Mouse (Mus musculus) kidney, adult 2 months (tissue): Measurements from ENCODE around the gene Wasf3. TPM values are rescaled to one million over a fixed set of nuclear protein-coding genes. Genes with fewer than 3 reads are reported as not detected.

Source experiments
- DNase-seq: peaks from one replicate; pipeline ENCODE4 v3.0.0; 2021
- H3K27ac ChIP-seq: fragments of 200-500 bp; 2 replicates; pipeline ENCODE4 v1.5.1; 2012; ENCODE audit warnings: low read depth, low read length, control low read depth, inconsistent platforms; ENCODE audit not compliant: insufficient read depth
- H3K27me3 ChIP-seq: fragments of 200-500 bp; replicated peaks from 2 replicates; pipeline ENCODE4 v1.6.1; 2012; ENCODE audit warnings: mild to moderate bottlenecking, moderate library complexity, low read length, inconsistent platforms; ENCODE audit not compliant: control insufficient read depth, insufficient read depth
- H3K36me3 ChIP-seq: fragments of 200-500 bp; 2 replicates; pipeline ENCODE4 v1.6.1; 2012; ENCODE audit warnings: mild to moderate bottlenecking, moderate library complexity, low read length, inconsistent platforms; ENCODE audit not compliant: control insufficient read depth, insufficient read depth
- H3K4me1 ChIP-seq: fragments of 200-500 bp; 2 replicates; pipeline ENCODE4 v1.6.1; 2011; ENCODE audit warnings: low read length; ENCODE audit not compliant: control insufficient read depth, insufficient read depth
- H3K4me3 ChIP-seq: fragments of 200-500 bp; 2 replicates; pipeline ENCODE4 v1.5.1; 2011; ENCODE audit warnings: mild to moderate bottlenecking, low read depth, low read length, control low read depth; ENCODE audit not compliant: insufficient read depth
- CTCF ChIP-seq: fragments of 200-500 bp; conservative IDR thresholded peaks from 2 replicates; pipeline ENCODE4 v1.5.1; 2011; ENCODE audit warnings: low read depth, mild to moderate bottlenecking, control low read depth, low read length, moderate library complexity, mixed read lengths; ENCODE audit not compliant: insufficient read depth, insufficient read length
- POLR2A ChIP-seq: fragments of 200-500 bp; IDR thresholded peaks from one replicate; pipeline ENCODE4 v1.6.1; 2011; ENCODE audit warnings: low read depth, low read length, control low read depth
- WGBS: fragments of 180-500 bp; shearing (Covaris S2); methylation state at CpG from one replicate; pipeline ENCODE4 v1.1.7; 2018; 5-methylcytosine and 5-hydroxymethylcytosine counted together
- polyA plus RNA-seq: library from polyadenylated mRNA; depleted of rRNA; stranded (reverse); fragments of >200 nt; gene quantifications from 2 replicates; pipeline ENCODE4 v1.2.3, GENCODE M21; 2012

Wasf3 gene
- polyA plus RNA-seq, 1 experiment = 5.9 TPM

DNA sequence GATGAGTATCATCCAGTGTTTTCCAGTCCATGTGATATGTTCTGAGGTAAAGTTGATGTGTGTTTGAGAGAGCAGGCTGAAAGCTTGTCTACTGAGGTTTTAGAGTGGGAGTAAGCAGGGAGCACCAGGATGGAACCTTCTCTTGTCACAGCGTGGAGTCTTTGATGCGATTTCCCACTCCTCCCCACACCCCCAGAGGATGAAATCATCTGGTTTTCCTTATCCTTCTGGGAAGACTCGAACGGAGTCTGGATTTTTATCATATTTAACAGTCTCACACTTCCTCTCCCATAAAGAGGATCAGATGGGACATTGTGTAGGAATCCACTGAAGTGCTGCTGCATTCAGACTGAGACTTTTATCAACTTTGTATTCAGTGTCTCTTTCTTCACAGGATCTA, 43.3 kb downstream of the Wasf3 start:
- no peak for DNase-seq
- no peak for TF ChIP-seq POLR2A
- no peak for TF ChIP-seq CTCF
- no peak overlapping the region for H3K4me3 ChIP-seq
- H3K36me3 ChIP-seq = no peaks in the 10 kb centered on the region
- 62% methylated on average over 4 of the region's 4 CpGs for WGBS
- H3K4me1 ChIP-seq = no peaks in the 10 kb centered on the region
- H3K27ac ChIP-seq = no peak overlapping the region
- no peaks in the 10 kb centered on the region for H3K27me3 ChIP-seq

DNA sequence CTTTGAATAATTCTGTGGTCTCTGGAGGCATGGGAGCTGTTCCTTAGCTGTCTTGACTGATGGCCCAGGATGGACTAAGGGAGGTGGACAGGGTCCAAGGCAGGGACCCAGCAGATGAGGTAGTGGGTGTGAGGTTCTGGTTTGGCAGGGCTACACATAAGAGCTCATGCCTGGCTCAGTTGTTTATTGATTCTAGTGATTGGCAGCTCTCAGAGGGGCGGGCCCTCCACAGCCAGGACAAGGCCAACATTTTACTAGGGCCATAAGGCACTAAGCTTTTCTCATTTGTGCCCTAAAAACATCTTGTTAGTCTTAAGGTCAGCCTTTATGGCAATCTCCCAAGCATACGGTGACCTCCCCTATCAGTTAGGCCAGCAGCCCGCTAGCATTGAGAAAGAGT, 47.0 kb downstream of the Wasf3 start:
- no peak overlapping the region for H3K27ac ChIP-seq
- H3K4me3 ChIP-seq = no peak overlapping the region
- no peaks in the 10 kb centered on the region for H3K27me3 ChIP-seq
- DNase-seq = no peak
- TF ChIP-seq POLR2A = no peak
- TF ChIP-seq CTCF = no peak
- no peaks in the 10 kb centered on the region for H3K4me1 ChIP-seq
- WGBS = 93% methylated on average over 3 of the region's 3 CpGs
- no peaks in the 10 kb centered on the region for H3K36me3 ChIP-seq

- Histone ChIP-seq H3K27ac (no peak overlapping the region), H3K4me1 (no peaks in the 10 kb centered on the region), H3K4me3 (no peak overlapping the region), H3K27me3 (no peaks in the 10 kb centered on the region), H3K36me3 (no peaks in the 10 kb centered on the region)
- 83% methylated on average over 6 of the region's 6 CpGs for WGBS
- no peak for TF ChIP-seq POLR2A
- no peak for TF ChIP-seq CTCF
- DNase-seq = no peak
Observed at GRCm38 (mm10) chr5:146432476-146432875, 47.7 kb downstream of the Wasf3 start.

- 79% methylated on average over 16 of the region's 16 CpGs for WGBS
- Histone ChIP-seq H3K27ac (no peak overlapping the region), H3K36me3 (no peaks in the 10 kb centered on the region), H3K4me3 (no peak overlapping the region), H3K27me3 (no peaks in the 10 kb centered on the region), H3K4me1 (no peaks in the 10 kb centered on the region)
- DNase-seq = no peak
- TF ChIP-seq CTCF = no peak
- no peak for TF ChIP-seq POLR2A
Observed at GRCm38 (mm10) chr5:146435316-146435715, 50.5 kb downstream of the Wasf3 start.

GRCm38 (mm10) chr5:146436796-146437195, 52.0 kb downstream of the Wasf3 start:
- no peak for TF ChIP-seq CTCF
- no peak for TF ChIP-seq POLR2A
- WGBS = 93% methylated on average over 11 of the region's 11 CpGs

DNA sequence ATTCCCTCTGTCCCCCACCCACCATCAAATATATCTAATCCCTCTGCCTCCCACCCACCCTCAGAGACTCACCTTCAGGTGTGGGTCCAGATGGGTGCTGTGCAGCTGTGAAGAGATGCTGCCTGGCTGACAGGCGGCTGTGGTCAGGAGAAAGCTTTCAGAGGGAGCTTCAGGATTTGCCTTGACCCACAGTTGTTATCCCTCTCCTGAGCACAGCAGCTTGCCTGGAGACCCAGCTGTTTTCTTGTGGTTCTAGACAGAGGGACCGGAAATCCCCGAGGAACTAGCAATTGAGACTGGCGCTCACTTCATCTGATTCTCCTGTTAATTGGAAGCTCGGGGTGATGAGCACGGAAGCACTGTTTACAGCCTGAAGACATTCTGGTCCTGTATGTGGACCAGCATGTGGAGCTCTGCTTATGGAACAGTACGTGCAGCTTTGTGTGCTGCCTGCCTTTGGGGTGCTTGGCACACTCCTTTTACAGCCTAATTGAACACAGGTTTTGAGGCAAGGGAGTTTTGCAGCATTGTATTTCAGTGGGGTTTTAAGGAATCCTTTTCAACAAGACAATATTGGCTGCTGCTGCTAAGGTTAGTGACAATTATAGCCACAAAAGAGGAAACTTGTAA, 54.5 kb downstream of the Wasf3 start:
- Histone ChIP-seq H3K27me3 (no peaks in the 10 kb centered on the region), H3K4me1 (no peaks in the 10 kb centered on the region), H3K4me3 (no peak overlapping the region), H3K27ac (no peak overlapping the region), H3K36me3 (no peaks in the 10 kb centered on the region)
- TF ChIP-seq POLR2A = no peak
- TF ChIP-seq CTCF = no peak
- DNase-seq = no peak
- 95% methylated on average over 7 of the region's 7 CpGs for WGBS

More at GRCm38 (mm10) chr5:146436796-146437195, 52.0 kb downstream of the Wasf3 start:
- no peak for DNase-seq
- Histone ChIP-seq H3K4me1 (no peaks in the 10 kb centered on the region), H3K27me3 (no peaks in the 10 kb centered on the region), H3K36me3 (no peaks in the 10 kb centered on the region), H3K4me3 (no peak overlapping the region), H3K27ac (no peak overlapping the region)

- H3K36me3 ChIP-seq = no peaks in the 10 kb centered on the region
- DNase-seq = no peak
- 91% methylated on average over 5 of the region's 5 CpGs for WGBS
- H3K4me1 ChIP-seq = no peaks in the 10 kb centered on the region
- TF ChIP-seq POLR2A = no peak
- no peak for TF ChIP-seq CTCF
- H3K27me3 ChIP-seq = no peaks in the 10 kb centered on the region
- no peak overlapping the region for H3K4me3 ChIP-seq
- H3K27ac ChIP-seq = no peak overlapping the region
Observed at GRCm38 (mm10) chr5:146440273-146440672, 55.5 kb downstream of the Wasf3 start.

- Histone ChIP-seq H3K36me3 (no peaks in the 10 kb centered on the region), H3K4me3 (no peak overlapping the region), H3K4me1 (no peaks in the 10 kb centered on the region), H3K27ac (no peak overlapping the region), H3K27me3 (no peaks in the 10 kb centered on the region)
- no peak for TF ChIP-seq POLR2A
- no peak for TF ChIP-seq CTCF
- no peak for DNase-seq
- 82% methylated on average over 2 of the region's 2 CpGs for WGBS
Observed at GRCm38 (mm10) chr5:146442767-146443166, 58.0 kb downstream of the Wasf3 start.
